ENCODE assay signal across 10 mouse cellular contexts in the genomic region with DNA sequence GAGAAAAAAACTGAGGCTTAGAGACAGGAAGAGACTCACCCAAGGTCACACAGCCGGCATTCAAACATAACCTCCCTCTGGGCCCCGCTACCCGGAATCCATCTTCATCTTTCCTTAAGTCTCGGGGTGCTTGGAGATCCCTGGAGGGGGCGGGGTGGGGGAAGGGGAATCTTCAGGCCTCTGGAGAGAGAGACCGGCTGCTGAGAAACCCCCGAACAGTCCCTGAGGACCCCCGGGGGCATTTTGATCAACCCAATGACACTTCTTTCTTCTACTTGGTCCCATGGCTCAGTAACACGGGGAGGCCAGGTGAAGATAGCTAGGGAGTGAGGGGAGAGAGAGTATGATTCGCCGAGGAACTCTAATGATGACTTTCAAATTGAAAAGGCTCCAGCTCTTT. TPM values are rescaled to one million over a fixed set of nuclear protein-coding genes. Genes with fewer than 3 reads are reported as not detected.
DNase-seq lines count a peak whose midpoint lies in the region; ATAC-seq and TF ChIP-seq lines count a peak whose summit lies in the region.
"Had no signal": no experiment of that assay in that cellular context is flagged by ENCODE, and none has a peak within 500 bp of the region (broad histone marks: within the 10 kb centered on the region; RNA-seq: fewer than 3 reads in every experiment).

No protein-coding gene starts in this region.

- H3K9me3 ChIP-seq in kidney, embryonic 14.5 days (ENCODE audit: control insufficient read depth, low read length) = no peaks in the 10 kb centered on the region
- H3K9me3 ChIP-seq in embryonic facial prominence, embryonic 12.5 days = no peaks in the 10 kb centered on the region
- no peaks in the 10 kb centered on the region for H3K9me3 ChIP-seq in hindbrain, postnatal 0 days (ENCODE audit: low read length)
- H3K9me3 ChIP-seq in midbrain, postnatal 0 days (ENCODE audit: low read length) = no peaks in the 10 kb centered on the region

- H3K4me2 ChIP-seq in kidney, embryonic 14.5 days (replicated peaks; ENCODE audit: low read depth, low read length) = peak overlapping the region; percentile 83
- peak overlapping the region; percentile 79 for H3K4me2 ChIP-seq in embryonic facial prominence, embryonic 12.5 days (replicated peaks)
- H3K4me2 ChIP-seq in hindbrain, postnatal 0 days (ENCODE audit: low read depth, low read length) = peak overlapping the region; percentile 68
- peak overlapping the region; percentile 60 for H3K4me2 ChIP-seq in midbrain, postnatal 0 days (ENCODE audit: low read depth, low read length, poor library complexity, severe bottlenecking)

- peak overlapping the region; percentile 86; the same call in 1 of the 2 replicates for H3K9ac ChIP-seq in kidney, embryonic 14.5 days (ENCODE audit: low read depth, low read length)
- H3K9ac ChIP-seq in embryonic facial prominence, embryonic 12.5 days = peak overlapping the region; percentile 90
- H3K9ac ChIP-seq in hindbrain, postnatal 0 days (replicated peaks; ENCODE audit: low read length) = peak overlapping the region; percentile 82
- H3K9ac ChIP-seq in midbrain, postnatal 0 days (replicated peaks; ENCODE audit: low read length, poor library complexity, severe bottlenecking) = peak overlapping the region; percentile 95

- no peak for ATAC-seq in kidney, embryonic 14.5 days (ENCODE audit: low FRiP score, low TSS enrichment)
- ATAC-seq in embryonic facial prominence, embryonic 12.5 days (ENCODE audit: insufficient number of reproducible peaks, insufficient read depth, low FRiP score, low TSS enrichment) = no peak
- ATAC-seq in hindbrain, postnatal 0 days = no peak
- no peak for ATAC-seq in midbrain, postnatal 0 days (ENCODE audit: low FRiP score)

- no peak for TF ChIP-seq CTCF in hindbrain, postnatal 0 days (IDR thresholded peaks at IDR 0.05; ENCODE audit: low read depth)
- TF ChIP-seq CTCF in midbrain, postnatal 0 days (IDR thresholded peaks at IDR 0.05) = no peak

- no peak for DNase-seq in kidney, postnatal 10 days
- DNase-seq in hindbrain, postnatal 0 days (ENCODE audit: low spot score) = no peak
- no peak for DNase-seq in midbrain, postnatal 0 days (ENCODE audit: low spot score)
- no peak for DNase-seq in layer of hippocampus, adult 9-10 months (ENCODE audit: low spot score)
- no peak for DNase-seq in adrenal gland, adult 18-20 months (ENCODE audit: low spot score in 2 of 2)
- no peak for DNase-seq in urinary bladder, adult 2 months (ENCODE audit: low spot score)

- WGBS in kidney, embryonic 14.5 days = 7% methylated on average over 11 of the region's 11 CpGs
- 4% methylated on average over 11 of the region's 11 CpGs for whole genome bisulfite sequencing in embryonic facial prominence, embryonic 12.5 days
- WGBS in hindbrain, postnatal 0 days = 17% methylated on average over 11 of the region's 11 CpGs
- WGBS in midbrain, postnatal 0 days = 9% methylated on average over 11 of the region's 11 CpGs

- no peaks in the 10 kb centered on the region for H3K36me3 ChIP-seq in kidney, embryonic 14.5 days (ENCODE audit: control insufficient read depth, insufficient read depth, low read length)
- H3K36me3 ChIP-seq in embryonic facial prominence, embryonic 12.5 days = peaks cover 23% of the 10 kb centered on the region
- no peaks in the 10 kb centered on the region for H3K36me3 ChIP-seq in hindbrain, postnatal 0 days (ENCODE audit: insufficient read depth, low read length)
- H3K36me3 ChIP-seq in midbrain, postnatal 0 days (ENCODE audit: insufficient read depth, low read length) = 0 out of 2 replicates have a peak, but pooled peaks cover 3% of the 10 kb centered on the region

- H3K4me1 ChIP-seq in kidney, embryonic 14.5 days (ENCODE audit: control insufficient read depth, insufficient read depth, low read length) = peaks cover 6% of the 10 kb centered on the region
- H3K4me1 ChIP-seq in embryonic facial prominence, embryonic 12.5 days = peaks cover 22% of the 10 kb centered on the region
- peaks cover 5% of the 10 kb centered on the region for H3K4me1 ChIP-seq in hindbrain, postnatal 0 days (ENCODE audit: insufficient read depth, low read length)
- peaks cover 4% of the 10 kb centered on the region; the same call in 1 of the 2 replicates for H3K4me1 ChIP-seq in midbrain, postnatal 0 days (ENCODE audit: insufficient read depth, low read length)

- peak overlapping the region; percentile 74 for H3K4me3 ChIP-seq in kidney, embryonic 14.5 days (ENCODE audit: low read length)
- H3K4me3 ChIP-seq in embryonic facial prominence, embryonic 12.5 days = peak overlapping the region; percentile 89
- peak overlapping the region; percentile 69 for H3K4me3 ChIP-seq in hindbrain, postnatal 0 days (ENCODE audit: low read length)
- peak overlapping the region; percentile 85 for H3K4me3 ChIP-seq in midbrain, postnatal 0 days (ENCODE audit: low read depth, low read length)

- H3K27me3 ChIP-seq in kidney, embryonic 14.5 days (ENCODE audit: control insufficient read depth, insufficient read depth, low read length) = no peaks in the 10 kb centered on the region
- no peaks in the 10 kb centered on the region for H3K27me3 ChIP-seq in embryonic facial prominence, embryonic 12.5 days
- H3K27me3 ChIP-seq in hindbrain, postnatal 0 days (ENCODE audit: insufficient read depth, low read length) = no peaks in the 10 kb centered on the region
- H3K27me3 ChIP-seq in midbrain, postnatal 0 days (ENCODE audit: insufficient read depth, low read length) = no peaks in the 10 kb centered on the region
- H3K27me3 ChIP-seq: Patski had no signal

- peak overlapping the region; percentile 63; the same call in 1 of the 2 replicates for H3K27ac ChIP-seq in kidney, embryonic 14.5 days (ENCODE audit: low read depth, low read length)
- H3K27ac ChIP-seq in embryonic facial prominence, embryonic 12.5 days = peak overlapping the region; percentile 92
- H3K27ac ChIP-seq in hindbrain, postnatal 0 days = 0 out of 2 replicates have a peak overlapping the region, but pooled peaks have one; percentile 13
- H3K27ac ChIP-seq in midbrain, postnatal 0 days (ENCODE audit: low read depth, low read length) = peak overlapping the region; percentile 84; the same call in 1 of the 2 replicates

RNA-seq across cellular contexts. Expression of gene Dact3, which starts 0.9 kb away (rescaled TPM):
- 5.1 and 6.4 TPM in 2 replicates for polyA plus RNA-seq in kidney, embryonic 14.5 days (2014; fragmentation: Nextera tagmentation; extraction: Ambion mirVana)
- polyA plus RNA-seq in embryonic facial prominence, embryonic 12.5 days (2016; fragmentation: Nextera tagmentation; extraction: Ambion mirVana) = 13.4 and 14.6 TPM in 2 replicates
- 85.9 and 95.6 TPM in 2 replicates for total RNA-seq in hindbrain, postnatal 0 days (2014; rRNA removed)
- polyA plus RNA-seq in hindbrain, postnatal 0 days (2015; fragmentation: Nextera tagmentation; extraction: Ambion mirVana) = 7.2 TPM in 2 replicates
- total RNA-seq in midbrain, postnatal 0 days (2014; rRNA removed) = 86.0 and 107 TPM in 2 replicates
- polyA plus RNA-seq in midbrain, postnatal 0 days (2015; fragmentation: Nextera tagmentation; extraction: Ambion mirVana) = 7.5 and 7.7 TPM in 2 replicates
- total RNA-seq in adrenal gland, adult 18-20 months (2021) = 1 to 10 TPM; 3.1 to 3.8 TPM
- polyA plus RNA-seq in urinary bladder, adult 2 months (2012; rRNA removed) = 61.5 and 82.9 TPM in 2 replicates

RNA-seq across cellular contexts. Expression of gene Gng8, which starts 15.6 kb away (rescaled TPM):
- polyA plus RNA-seq in kidney, embryonic 14.5 days (2014; fragmentation: Nextera tagmentation; extraction: Ambion mirVana) = 7.5 TPM in 2 replicates
- 21.5 and 22.7 TPM in 2 replicates for polyA plus RNA-seq in embryonic facial prominence, embryonic 12.5 days (2016; fragmentation: Nextera tagmentation; extraction: Ambion mirVana)
- total RNA-seq in hindbrain, postnatal 0 days (2014; rRNA removed) = 4.1 TPM in 1 of 2 replicates, not detected in the other
- 0.62 and 4.7 TPM in 2 replicates for polyA plus RNA-seq in hindbrain, postnatal 0 days (2015; fragmentation: Nextera tagmentation; extraction: Ambion mirVana)
- total RNA-seq in midbrain, postnatal 0 days (2014; rRNA removed) = 1.9 and 5.2 TPM in 2 replicates
- 12.3 and 15.9 TPM in 2 replicates for polyA plus RNA-seq in midbrain, postnatal 0 days (2015; fragmentation: Nextera tagmentation; extraction: Ambion mirVana)
- total RNA-seq in adrenal gland, adult 18-20 months (2021) = under 1 TPM in 1 of 2 experiments, not detected in 1; 0.35 TPM
- 26.7 and 27.5 TPM in 2 replicates for polyA plus RNA-seq in urinary bladder, adult 2 months (2012; rRNA removed)
- total RNA-seq: neutrophil, adult 5-6 weeks had no signal

RNA-seq across cellular contexts. Expression of gene Ptgir, which starts 30.3 kb away (rescaled TPM):
- 0.67 and 1.4 TPM in 2 replicates for polyA plus RNA-seq in kidney, embryonic 14.5 days (2014; fragmentation: Nextera tagmentation; extraction: Ambion mirVana)
- polyA plus RNA-seq in embryonic facial prominence, embryonic 12.5 days (2016; fragmentation: Nextera tagmentation; extraction: Ambion mirVana) = 1.7 and 2.2 TPM in 2 replicates
- 0.18 and 0.21 TPM in 2 replicates for total RNA-seq in hindbrain, postnatal 0 days (2014; rRNA removed)
- polyA plus RNA-seq in hindbrain, postnatal 0 days (2015; fragmentation: Nextera tagmentation; extraction: Ambion mirVana) = 0.05 TPM in 2 replicates
- total RNA-seq in midbrain, postnatal 0 days (2014; rRNA removed) = 0.11 and 0.14 TPM in 2 replicates
- polyA plus RNA-seq in midbrain, postnatal 0 days (2015; fragmentation: Nextera tagmentation; extraction: Ambion mirVana) = 0.11 TPM in 1 of 2 replicates, not detected in the other
- 1 to 10 TPM in 1 of 2 experiments, under 1 TPM in 1; 0.96 to 1.1 TPM for total RNA-seq in adrenal gland, adult 18-20 months (2021)
- 3.9 and 5.1 TPM in 2 replicates for polyA plus RNA-seq in urinary bladder, adult 2 months (2012; rRNA removed)
- polyA plus RNA-seq: Patski had no signal

RNA-seq across cellular contexts. Expression of gene Prkd2, which starts 33.3 kb away (rescaled TPM):
- polyA plus RNA-seq in kidney, embryonic 14.5 days (2014; fragmentation: Nextera tagmentation; extraction: Ambion mirVana) = 10.9 and 15.7 TPM in 2 replicates
- 15.3 and 16.8 TPM in 2 replicates for polyA plus RNA-seq in embryonic facial prominence, embryonic 12.5 days (2016; fragmentation: Nextera tagmentation; extraction: Ambion mirVana)
- total RNA-seq in hindbrain, postnatal 0 days (2014; rRNA removed) = 4.3 and 5.4 TPM in 2 replicates
- 4.3 and 4.8 TPM in 2 replicates for polyA plus RNA-seq in hindbrain, postnatal 0 days (2015; fragmentation: Nextera tagmentation; extraction: Ambion mirVana)
- 3.2 and 4.9 TPM in 2 replicates for total RNA-seq in midbrain, postnatal 0 days (2014; rRNA removed)
- 3.9 TPM in 2 replicates for polyA plus RNA-seq in midbrain, postnatal 0 days (2015; fragmentation: Nextera tagmentation; extraction: Ambion mirVana)
- total RNA-seq in adrenal gland, adult 18-20 months (2021) = 10 to 100 TPM; 13.9 to 23.3 TPM
- 19.2 and 24.4 TPM in 2 replicates for polyA plus RNA-seq in urinary bladder, adult 2 months (2012; rRNA removed)

RNA-seq across cellular contexts. Expression of gene Calm3, which starts 47.9 kb away (rescaled TPM):
- polyA plus RNA-seq in kidney, embryonic 14.5 days (2014; fragmentation: Nextera tagmentation; extraction: Ambion mirVana) = 156 and 198 TPM in 2 replicates
- 123 and 134 TPM in 2 replicates for polyA plus RNA-seq in embryonic facial prominence, embryonic 12.5 days (2016; fragmentation: Nextera tagmentation; extraction: Ambion mirVana)
- 1,865 and 2,018 TPM in 2 replicates for total RNA-seq in hindbrain, postnatal 0 days (2014; rRNA removed)
- 435 and 441 TPM in 2 replicates for polyA plus RNA-seq in hindbrain, postnatal 0 days (2015; fragmentation: Nextera tagmentation; extraction: Ambion mirVana)
- total RNA-seq in midbrain, postnatal 0 days (2014; rRNA removed) = 1,835 and 1,985 TPM in 2 replicates
- polyA plus RNA-seq in midbrain, postnatal 0 days (2015; fragmentation: Nextera tagmentation; extraction: Ambion mirVana) = 467 and 471 TPM in 2 replicates
- total RNA-seq in adrenal gland, adult 18-20 months (2021) = 100 to 1,000 TPM; 227 to 234 TPM
- 182 and 223 TPM in 2 replicates for polyA plus RNA-seq in urinary bladder, adult 2 months (2012; rRNA removed)

Comparison
In these comparisons a context has a peak if more than half of its experiments do, and no peak if none do; other contexts are left out.
1. H3K27ac ChIP-seq: peak in every context shown above with its lines; median percentile 92 in embryonic facial prominence, embryonic 12.5 days; 84 in midbrain, postnatal 0 days; 63 in kidney, embryonic 14.5 days; 13 in hindbrain, postnatal 0 days.